ENCODE assay signal across 8 mouse cellular contexts in the genomic region with DNA sequence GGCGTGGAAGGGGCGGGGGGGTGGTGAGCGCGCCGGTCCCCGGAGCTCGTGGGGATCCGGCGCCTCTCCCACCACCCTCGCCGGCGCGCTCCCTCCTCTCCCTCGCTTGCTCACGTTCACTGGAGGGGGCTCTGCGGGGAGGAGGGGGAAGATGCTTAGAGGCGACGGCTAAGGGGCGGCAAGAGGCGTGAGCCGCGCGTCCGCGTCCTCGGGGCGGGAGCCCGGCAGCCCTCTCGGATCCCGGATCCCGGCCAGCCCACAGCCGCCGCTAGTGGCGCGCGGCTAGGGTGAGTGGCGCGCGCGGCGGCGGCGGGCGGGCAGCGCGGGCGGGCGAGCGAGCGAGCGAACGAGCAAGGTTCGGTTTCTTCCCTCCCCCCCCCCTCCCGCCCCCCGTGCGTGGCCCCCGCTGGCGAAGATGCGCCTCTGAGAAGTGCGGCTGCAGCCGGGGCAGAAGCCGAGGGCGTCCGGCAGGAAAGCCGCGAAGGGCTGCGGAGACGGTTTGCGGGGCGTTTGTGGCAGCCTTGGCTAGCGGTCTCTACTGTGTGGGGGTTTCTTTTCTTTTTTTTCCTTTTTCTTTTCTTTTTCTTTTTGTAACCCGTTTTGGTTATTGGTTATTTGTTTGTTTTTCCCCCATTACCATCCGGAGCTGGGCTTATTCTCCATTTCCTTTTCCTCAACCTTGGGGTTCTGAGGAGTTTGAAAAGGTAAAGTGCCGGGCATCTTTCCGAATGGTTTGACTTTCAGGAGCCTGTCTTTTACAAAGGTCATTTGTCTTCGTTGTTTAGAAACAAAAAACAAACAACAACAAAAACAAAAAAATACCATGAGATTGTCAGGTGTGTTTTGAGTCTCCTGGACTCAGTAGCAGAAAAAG.
DNase-seq lines count a peak whose midpoint lies in the region; ATAC-seq lines count a peak whose summit lies in the region.
"Had no signal": no experiment of that assay in that cellular context is flagged by ENCODE, and none has a peak within 500 bp of the region (broad histone marks: within the 10 kb centered on the region; RNA-seq: fewer than 3 reads in every experiment).

No protein-coding gene starts in this region.

- DNase-seq in lung, postnatal 36 days: no peak
- peak; percentile 44 for DNase-seq in embryo, embryonic 10 days (ENCODE audit: low spot score)
- DNase-seq in limb, embryonic 10.5 days (ENCODE audit: low spot score): peak; percentile 57
- DNase-seq in retina, embryonic 14.5 days (ENCODE audit: low spot score): peak; percentile 73
- no peak for DNase-seq in thymus, postnatal 0 days (ENCODE audit: low spot score)

- ATAC-seq in lung, embryonic 16.5 days (ENCODE audit: low read depth): peak; percentile 47; the same call in 1 of the 2 replicates
- no peak for ATAC-seq in heart, embryonic 16.5 days (replicated peaks; ENCODE audit: extremely low read depth, insufficient read depth, low FRiP score)

- H3K27me3 ChIP-seq in lung, embryonic 16.5 days (ENCODE audit: control insufficient read depth, insufficient read depth, low read depth, low read length): peaks cover 52% of the 10 kb centered on the region
- peaks cover 62% of the 10 kb centered on the region for H3K27me3 ChIP-seq in heart, embryonic 16.5 days (ENCODE audit: control insufficient read depth, insufficient read depth, low read length)
- H3K27me3 ChIP-seq in limb, embryonic 10.5 days (ENCODE audit: low read depth, poor library complexity, severe bottlenecking): peaks cover 73% of the 10 kb centered on the region

- H3K4me3 ChIP-seq in lung, embryonic 16.5 days (ENCODE audit: low read length): peak overlapping the region; percentile 55
- H3K4me3 ChIP-seq in heart, embryonic 16.5 days (ENCODE audit: low read length): peak overlapping the region; percentile 60
- peak overlapping the region; percentile 65 for H3K4me3 ChIP-seq in limb, embryonic 10.5 days
- H3K4me3 ChIP-seq: myocyte had no signal

- H3K9me3 ChIP-seq in lung, embryonic 16.5 days (ENCODE audit: control insufficient read depth, low read length): no peaks in the 10 kb centered on the region
- H3K9me3 ChIP-seq in heart, embryonic 16.5 days (replicated peaks; ENCODE audit: control insufficient read depth, low read length): no peaks in the 10 kb centered on the region
- H3K9me3 ChIP-seq in limb, embryonic 10.5 days (replicated peaks): no peaks in the 10 kb centered on the region

- peak overlapping the region; percentile 70 for H3K4me2 ChIP-seq in lung, embryonic 16.5 days (ENCODE audit: low read depth, low read length)
- peak overlapping the region; percentile 88 for H3K4me2 ChIP-seq in heart, embryonic 16.5 days (ENCODE audit: low read depth, low read length)

- peaks cover 4% of the 10 kb centered on the region; the same call in 1 of the 2 replicates for H3K4me1 ChIP-seq in lung, embryonic 16.5 days (replicated peaks; ENCODE audit: control insufficient read depth, insufficient read depth, low read length)
- H3K4me1 ChIP-seq in heart, embryonic 16.5 days (ENCODE audit: control insufficient read depth, insufficient read depth, low read length): no peaks in the 10 kb centered on the region
- peaks cover 13% of the 10 kb centered on the region for H3K4me1 ChIP-seq in limb, embryonic 10.5 days

- no peak overlapping the region for H3K9ac ChIP-seq in lung, embryonic 16.5 days (ENCODE audit: low read length)
- no peak overlapping the region for H3K9ac ChIP-seq in heart, embryonic 16.5 days (ENCODE audit: low read length)

- no peak overlapping the region for H3K27ac ChIP-seq in lung, embryonic 16.5 days (ENCODE audit: low read length)
- no peak overlapping the region for H3K27ac ChIP-seq in heart, embryonic 16.5 days (ENCODE audit: low read length)
- no peak overlapping the region for H3K27ac ChIP-seq in limb, embryonic 10.5 days

- no peaks in the 10 kb centered on the region for H3K36me3 ChIP-seq in lung, embryonic 16.5 days (ENCODE audit: control insufficient read depth, insufficient read depth, low read length)
- H3K36me3 ChIP-seq in heart, embryonic 16.5 days (ENCODE audit: control insufficient read depth, insufficient read depth): no peaks in the 10 kb centered on the region
- H3K36me3 ChIP-seq in limb, embryonic 10.5 days: no peaks in the 10 kb centered on the region

- under 1% methylated on average over 40 of the region's 76 CpGs for WGBS in lung, embryonic 16.5 days
- WGBS in heart, embryonic 16.5 days: 1% methylated on average over 44 of the region's 76 CpGs
- WGBS in limb, embryonic 10.5 days: under 1% methylated on average over 64 of the region's 76 CpGs

Comparison
In these comparisons a context has a peak if more than half of its experiments do, and no peak if none do; other contexts are left out.
1. DNase-seq: peak in embryo, embryonic 10 days (single experiment), limb, embryonic 10.5 days (single experiment) and retina, embryonic 14.5 days (single experiment); none in lung, postnatal 36 days (single experiment) and thymus, postnatal 0 days (single experiment).
2. Peak in every context shown above with its lines, with median percentiles within 50 percentile points of each other: H3K4me3 ChIP-seq.